Mouse (Mus musculus): ENCODE measurements around the gene Hspb8.

DNA sequence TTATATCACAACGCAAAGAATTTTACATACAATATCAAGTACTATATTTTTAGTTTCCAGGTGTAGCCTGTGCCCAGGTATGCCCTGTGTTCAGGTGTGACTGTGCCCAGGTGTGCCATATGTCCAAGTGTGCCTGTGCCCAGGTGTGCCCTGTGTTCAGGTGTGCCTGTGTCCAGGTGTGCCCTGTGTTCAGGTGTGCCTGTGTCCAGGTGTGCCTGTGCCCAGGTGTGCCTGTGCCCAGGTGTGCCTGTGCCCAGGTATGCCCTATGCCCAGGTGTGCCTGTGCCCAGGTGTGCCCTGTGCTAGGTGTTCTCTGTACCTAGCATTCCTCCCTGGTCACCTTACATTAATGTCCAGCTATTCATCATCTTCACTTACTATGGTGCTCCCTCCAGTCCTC is 16.7 kb downstream of the Hspb8 start:
- TF ChIP-seq GATA1 (IDR thresholded peaks at IDR 0.05; ENCODE audit: borderline replicate concordance, low read length) = no peak
- TF ChIP-seq CTCF (IDR thresholded peaks at IDR 0.05; ENCODE audit: low read depth, low read length) = no peak
- TF ChIP-seq TAL1 (conservative IDR thresholded peaks at IDR 0.05; ENCODE audit: low read depth, low read length) = no peak
